Mouse (Mus musculus) forebrain, embryonic 14.5 days (tissue): Measurements from ENCODE around the gene Scly. TPM values are rescaled to one million over a fixed set of nuclear protein-coding genes. Genes with fewer than 3 reads are reported as not detected.

Experiments
- ATAC-seq: fragments of 200-750 bp; cut with Nextera tagmentation; 2 replicates; pipeline ENCODE4 v1.8.0; 2017; ENCODE audit warnings: mild to moderate bottlenecking, moderate library complexity
- DNase-seq: peaks from one replicate; pipeline ENCODE4 v3.0.0-alpha.2; 2015; ENCODE audit warnings: low spot score
- H3K27ac ChIP-seq: fragments of 300-500 bp; sonication (generic); 2 replicates; pipeline ENCODE4 v1.5.1; 2014; ENCODE audit warnings: low read depth, mild to moderate bottlenecking, control low read depth, low read length, moderate library complexity
- H3K27me3 ChIP-seq: fragments of 300-500 bp; sonication (generic); replicated peaks from 2 replicates; pipeline ENCODE4 v1.6.1; 2014; ENCODE audit warnings: low read length, control low read depth, mixed read lengths; ENCODE audit not compliant: control insufficient read depth, insufficient read depth
- H3K36me3 ChIP-seq: fragments of 300-500 bp; sonication (generic); 2 replicates; pipeline ENCODE4 v1.6.1; 2014; ENCODE audit warnings: low read length, control low read depth; ENCODE audit not compliant: control insufficient read depth, insufficient read depth
- H3K4me1 ChIP-seq: fragments of 300-500 bp; sonication (generic); 2 replicates; pipeline ENCODE4 v1.6.1; 2014; ENCODE audit warnings: antibody characterized with exemption, low read length, control low read depth; ENCODE audit not compliant: control insufficient read depth, insufficient read depth
- H3K4me2 ChIP-seq: fragments of 300-500 bp; sonication (generic); 2 replicates; pipeline ENCODE4 v1.6.1; 2014; ENCODE audit warnings: mild to moderate bottlenecking, control low read depth, low read length
- H3K4me3 ChIP-seq: fragments of 300-500 bp; sonication (generic); 2 replicates; pipeline ENCODE4 v1.5.1; 2014; ENCODE audit warnings: low read depth, low read length, control low read depth
- H3K9ac ChIP-seq: fragments of 300-500 bp; sonication (generic); 2 replicates; pipeline ENCODE4 v1.6.1; 2014; ENCODE audit warnings: mild to moderate bottlenecking, low read length, control low read depth, moderate library complexity
- H3K9me3 ChIP-seq: fragments of 300-500 bp; sonication (generic); replicated peaks from 2 replicates; pipeline ENCODE4 v1.6.1; 2016; ENCODE audit warnings: low read length, control low read depth, mixed read lengths; ENCODE audit not compliant: control insufficient read depth
- WGBS: fragments of 180-500 bp; shearing (Covaris S2); extraction: QIAGEN DNeasy Blood & Tissue Kit; methylation state at CpG from one replicate; pipeline ENCODE4 v1.1.7; 2014; 5-methylcytosine and 5-hydroxymethylcytosine counted together
- polyA plus RNA-seq: library from polyadenylated mRNA; unstranded; fragments of >200 nt; fragmentation: Nextera tagmentation; extraction: Ambion mirVana; gene quantifications from 2 replicates; pipeline ENCODE4 v1.2.1, GENCODE M21; 2014

The Scly gene
- polyA plus RNA-seq, 1 experiment from 2014 or later: 7.3 TPM

GRCm38 (mm10) chr1:91262508-91262907 is 35.6 kb upstream of the Scly start:
- Histone ChIP-seq H3K27me3 (no peaks in the 10 kb centered on the region), H3K4me3 (no peak overlapping the region), H3K9me3 (no peaks in the 10 kb centered on the region), H3K36me3 (peaks cover 17% of the 10 kb centered on the region), H3K4me2 (no peak overlapping the region), H3K4me1 (no peaks in the 10 kb centered on the region), H3K27ac (no peak overlapping the region), H3K9ac (no peak overlapping the region)
- ATAC-seq (no peak), DNase-seq (no peak)
- WGBS: 91% methylated on average over 7 of the region's 7 CpGs

- DNase-seq: no peak
- no peaks in the 10 kb centered on the region for H3K27me3 ChIP-seq
- 91% methylated on average over 2 of the region's 2 CpGs for WGBS
- H3K36me3 ChIP-seq: peaks cover 19% of the 10 kb centered on the region
- H3K9me3 ChIP-seq: no peaks in the 10 kb centered on the region
- no peak for ATAC-seq
- H3K27ac ChIP-seq: no peak overlapping the region
- H3K9ac ChIP-seq: no peak overlapping the region
- H3K4me3 ChIP-seq: no peak overlapping the region
- no peak overlapping the region for H3K4me2 ChIP-seq
- H3K4me1 ChIP-seq: no peaks in the 10 kb centered on the region
Observed at GRCm38 (mm10) chr1:91272260-91272659, 25.9 kb upstream of the Scly start.

GRCm38 (mm10) chr1:91276581-91276980 is 21.6 kb upstream of the Scly start:
- Histone ChIP-seq H3K9me3 (no peaks in the 10 kb centered on the region), H3K27me3 (no peaks in the 10 kb centered on the region), H3K36me3 (peaks cover 48% of the 10 kb centered on the region), H3K9ac (no peak overlapping the region), H3K27ac (no peak overlapping the region), H3K4me2 (no peak overlapping the region), H3K4me3 (no peak overlapping the region), H3K4me1 (no peaks in the 10 kb centered on the region)
- WGBS: 95% methylated on average over 4 of the region's 4 CpGs
- no peak for DNase-seq
- no peak for ATAC-seq

- no peak overlapping the region for H3K4me2 ChIP-seq
- no peaks in the 10 kb centered on the region for H3K4me1 ChIP-seq
- H3K27me3 ChIP-seq: no peaks in the 10 kb centered on the region
- peaks cover 53% of the 10 kb centered on the region for H3K36me3 ChIP-seq
- ATAC-seq (no peak), DNase-seq (no peak)
- H3K27ac ChIP-seq: no peak overlapping the region
- 91% methylated on average over 2 of the region's 2 CpGs for WGBS
- no peak overlapping the region for H3K4me3 ChIP-seq
- H3K9me3 ChIP-seq: no peaks in the 10 kb centered on the region
- no peak overlapping the region for H3K9ac ChIP-seq
Observed at GRCm38 (mm10) chr1:91277480-91277879, 20.7 kb upstream of the Scly start.

GRCm38 (mm10) chr1:91278410-91279119 is 19.6 kb upstream of the Scly start:
- Histone ChIP-seq H3K4me3 (no peak overlapping the region), H3K9me3 (no peaks in the 10 kb centered on the region), H3K9ac (no peak overlapping the region), H3K27ac (no peak overlapping the region), H3K4me2 (no peak overlapping the region), H3K27me3 (no peaks in the 10 kb centered on the region), H3K36me3 (peaks cover 60% of the 10 kb centered on the region), H3K4me1 (no peaks in the 10 kb centered on the region)
- ATAC-seq (no peak), DNase-seq (no peak)
- 97% methylated on average over 3 of the region's 3 CpGs for WGBS

- WGBS: 85% methylated on average over 1 of the region's 1 CpGs
- Histone ChIP-seq H3K27ac (no peak overlapping the region), H3K9me3 (no peaks in the 10 kb centered on the region), H3K9ac (no peak overlapping the region), H3K4me2 (no peak overlapping the region), H3K4me3 (no peak overlapping the region), H3K27me3 (no peaks in the 10 kb centered on the region), H3K4me1 (no peaks in the 10 kb centered on the region), H3K36me3 (peaks cover 60% of the 10 kb centered on the region)
- no peak for DNase-seq
- no peak for ATAC-seq
Observed at GRCm38 (mm10) chr1:91279126-91279525, 19.0 kb upstream of the Scly start.

- no peak for DNase-seq
- ATAC-seq: no peak
- no peak overlapping the region for H3K4me2 ChIP-seq
- H3K4me3 ChIP-seq: no peak overlapping the region
- no peaks in the 10 kb centered on the region for H3K27me3 ChIP-seq
- WGBS: 89% methylated on average over 1 of the region's 1 CpGs
- no peak overlapping the region for H3K27ac ChIP-seq
- H3K4me1 ChIP-seq: no peaks in the 10 kb centered on the region
- peaks cover 66% of the 10 kb centered on the region for H3K36me3 ChIP-seq
- no peak overlapping the region for H3K9ac ChIP-seq
- no peaks in the 10 kb centered on the region for H3K9me3 ChIP-seq
Observed at GRCm38 (mm10) chr1:91282582-91282981, 15.6 kb upstream of the Scly start.

GRCm38 (mm10) chr1:91289375-91289774 is 8.8 kb upstream of the Scly start:
- Histone ChIP-seq H3K9me3 (no peaks in the 10 kb centered on the region), H3K4me1 (no peaks in the 10 kb centered on the region), H3K27me3 (no peaks in the 10 kb centered on the region), H3K27ac (no peak overlapping the region), H3K4me2 (no peak overlapping the region), H3K36me3 (peaks cover 44% of the 10 kb centered on the region), H3K9ac (no peak overlapping the region), H3K4me3 (no peak overlapping the region)
- ATAC-seq (no peak), DNase-seq (no peak)
- WGBS: 96% methylated on average over 1 of the region's 1 CpGs

GRCm38 (mm10) chr1:91292101-91292825 is 5.9 kb upstream of the Scly start:
- Histone ChIP-seq H3K4me3 (no peak overlapping the region), H3K4me1 (no peaks in the 10 kb centered on the region), H3K27me3 (no peaks in the 10 kb centered on the region), H3K36me3 (peaks cover 19% of the 10 kb centered on the region), H3K9me3 (no peaks in the 10 kb centered on the region), H3K9ac (no peak overlapping the region), H3K27ac (no peak overlapping the region), H3K4me2 (no peak overlapping the region)
- DNase-seq (no peak), ATAC-seq (no peak)
- WGBS: 92% methylated on average over 11 of the region's 11 CpGs
